Mouse (Mus musculus): ENCODE data around the gene Rhbdl1. TPM values are rescaled to one million over a fixed set of nuclear protein-coding genes. Genes with fewer than 3 reads are reported as not detected.
A peak's percentile ranks its signal among the peaks of the same experiment; 100 is the strongest.

Rhbdl1 gene
- total RNA-seq, 2 experiments from 2014 or later, result 43.0 to 44.8 TPM

GRCm38 (mm10) chr17:25827011-25827410 is 10.1 kb downstream of the Rhbdl1 start:
- no peak overlapping the region for H3K4me3 ChIP-seq
- H3K27ac ChIP-seq, result no peak overlapping the region
- no peak for DNase-seq (ENCODE audit: low spot score in 2 of 2)
- no peak for TF ChIP-seq CTCF (conservative IDR thresholded peaks at IDR 0.05)

GRCm38 (mm10) chr17:25825984-25826570 is 11.0 kb downstream of the Rhbdl1 start:
- H3K4me3 ChIP-seq, result no peak overlapping the region
- DNase-seq (ENCODE audit: low spot score in 2 of 2), result no peak
- no peak overlapping the region for H3K27ac ChIP-seq
- no peak for TF ChIP-seq CTCF (conservative IDR thresholded peaks at IDR 0.05)

- Histone ChIP-seq H3K27ac (no peak overlapping the region), H3K4me3 (no peak overlapping the region)
- no peak for DNase-seq (ENCODE audit: low spot score in 2 of 2)
- no peak for TF ChIP-seq CTCF (conservative IDR thresholded peaks at IDR 0.05)
Observed at GRCm38 (mm10) chr17:25825311-25825710, 11.8 kb downstream of the Rhbdl1 start.

- H3K27ac ChIP-seq, result peak overlapping the region; percentile 92; the same call in 1 of the 2 replicates
- TF ChIP-seq CTCF (conservative IDR thresholded peaks at IDR 0.05), result no peak
- no peak for DNase-seq (ENCODE audit: low spot score in 2 of 2)
- H3K4me3 ChIP-seq, result peak overlapping the region; percentile 61
Observed at GRCm38 (mm10) chr17:25824362-25825142, 12.5 kb downstream of the Rhbdl1 start.

GRCm38 (mm10) chr17:25823452-25823851 is 13.6 kb downstream of the Rhbdl1 start, which contains the start of gene Wdr24:
Gene Wdr24, plus strand, starts transcription at chr17:25823627.
- Histone ChIP-seq H3K4me3 (peak within 1 kb of the TSS; percentile 61), H3K27ac (peak within 1 kb of the TSS; percentile 92)
- TF ChIP-seq CTCF (conservative IDR thresholded peaks at IDR 0.05), result no peak
- peak; percentile 81 to 83 for DNase-seq (ENCODE audit: low spot score in 2 of 2)

GRCm38 (mm10) chr17:25818851-25819780 is 18.0 kb downstream of the Rhbdl1 start:
- H3K4me3 ChIP-seq, result no peak overlapping the region
- no peak for TF ChIP-seq CTCF (conservative IDR thresholded peaks at IDR 0.05)
- no peak for DNase-seq (ENCODE audit: low spot score in 2 of 2)
- H3K27ac ChIP-seq, result peak overlapping the region; percentile 14; the same call in 1 of the 2 replicates

- Histone ChIP-seq H3K4me3 (no peak overlapping the region), H3K27ac (no peak overlapping the region)
- no peak for TF ChIP-seq CTCF (conservative IDR thresholded peaks at IDR 0.05)
- DNase-seq (ENCODE audit: low spot score in 2 of 2), result no peak
Observed at GRCm38 (mm10) chr17:25817662-25818061, 19.4 kb downstream of the Rhbdl1 start.

- Histone ChIP-seq H3K27ac (peak overlapping the region; percentile 93), H3K4me3 (peak overlapping the region; percentile 89)
- peak; percentile 82 to 92 for DNase-seq (ENCODE audit: low spot score in 2 of 2)
- peak; percentile 69 for TF ChIP-seq CTCF (conservative IDR thresholded peaks at IDR 0.05)
Observed at GRCm38 (mm10) chr17:25813471-25813870, 23.6 kb downstream of the Rhbdl1 start.

GRCm38 (mm10) chr17:25810890-25811289 is 26.2 kb downstream of the Rhbdl1 start:
- DNase-seq (ENCODE audit: low spot score in 2 of 2), result no peak
- no peak for TF ChIP-seq CTCF (conservative IDR thresholded peaks at IDR 0.05)
- peak overlapping the region; percentile 93 for H3K27ac ChIP-seq
- peak overlapping the region; percentile 89 for H3K4me3 ChIP-seq

GRCm38 (mm10) chr17:25809606-25810340 is 27.3 kb downstream of the Rhbdl1 start:
- Histone ChIP-seq H3K27ac (peak overlapping the region; percentile 93), H3K4me3 (peak overlapping the region; percentile 89)
- no peak for TF ChIP-seq CTCF (conservative IDR thresholded peaks at IDR 0.05)
- DNase-seq (ENCODE audit: low spot score in 2 of 2), result no peak

- peak within 1 kb of the TSS; percentile 93 for H3K27ac ChIP-seq
- peak within 1 kb of the TSS; percentile 89 for H3K4me3 ChIP-seq
- DNase-seq (ENCODE audit: low spot score in 2 of 2), result peak; percentile 91 to 92
- TF ChIP-seq CTCF (conservative IDR thresholded peaks at IDR 0.05), result peak; percentile 73
Observed at GRCm38 (mm10) chr17:25808789-25809605, 28.1 kb downstream of the Rhbdl1 start, which contains the start of gene Fbxl16. Gene Fbxl16, plus strand, starts transcription at chr17:25809085.
